Mouse (Mus musculus): ENCODE measurements around the gene Fez1.

GRCm38 (mm10) chr9:36803926-36804325 lies 17.7 kb upstream of the Fez1 start:
- TF ChIP-seq CTCF (IDR thresholded peaks at IDR 0.05; ENCODE audit: low read depth) (no peak), EP300 (IDR thresholded peaks at IDR 0.05; ENCODE audit: low read depth) (no peak)
